In genomic region chr14:55855101-55855561, GRCm38 (mm10) we compare ENCODE assay signal across 8 mouse cellular contexts. TPM values are rescaled to one million over a fixed set of nuclear protein-coding genes. Genes with fewer than 3 reads are reported as not detected.
DNase-seq lines count a peak whose midpoint lies in the region; ATAC-seq and TF ChIP-seq lines count a peak whose summit lies in the region.

No protein-coding gene starts in this region.

- intact Hi-C loops in gastrocnemius, adult 2 months (cut with DNase I): no loop called here
- intact Hi-C loops in gastrocnemius, postnatal 36 days (cut with DNase I): no loop called here

- no peaks in the 10 kb centered on the region for H3K36me3 ChIP-seq in embryonic facial prominence, embryonic 15.5 days
- H3K36me3 ChIP-seq in hindbrain, embryonic 13.5 days: no peaks in the 10 kb centered on the region
- H3K36me3 ChIP-seq in liver, embryonic 12.5 days: no peaks in the 10 kb centered on the region
- H3K36me3 ChIP-seq in neural tube, embryonic 15.5 days: no peaks in the 10 kb centered on the region

- peak; percentile 45 for DNase-seq in gastrocnemius, adult 2 months
- DNase-seq in gastrocnemius, postnatal 36 days: no peak
- no peak for DNase-seq in cerebellum, postnatal 4 days (ENCODE audit: low spot score in 2 of 2)
- DNase-seq in spleen, postnatal 4 days (ENCODE audit: low spot score in 2 of 2): no peak

- peak overlapping the region; percentile 86 for H3K4me3 ChIP-seq in gastrocnemius, adult 2 months
- H3K4me3 ChIP-seq in embryonic facial prominence, embryonic 15.5 days (replicated peaks): peak overlapping the region; percentile 73
- peak overlapping the region; percentile 70 for H3K4me3 ChIP-seq in hindbrain, embryonic 13.5 days
- peak overlapping the region; percentile 59 for H3K4me3 ChIP-seq in liver, embryonic 12.5 days
- peak overlapping the region; percentile 51 for H3K4me3 ChIP-seq in neural tube, embryonic 15.5 days (replicated peaks)

- no peaks in the 10 kb centered on the region for H3K27me3 ChIP-seq in embryonic facial prominence, embryonic 15.5 days
- H3K27me3 ChIP-seq in hindbrain, embryonic 13.5 days: no peaks in the 10 kb centered on the region
- H3K27me3 ChIP-seq in liver, embryonic 12.5 days (replicated peaks): peaks cover 17% of the 10 kb centered on the region
- H3K27me3 ChIP-seq in neural tube, embryonic 15.5 days (replicated peaks): no peaks in the 10 kb centered on the region

- peak overlapping the region; percentile 85 for H3K27ac ChIP-seq in gastrocnemius, adult 2 months
- peak overlapping the region; percentile 97 for H3K27ac ChIP-seq in embryonic facial prominence, embryonic 15.5 days (replicated peaks)
- H3K27ac ChIP-seq in hindbrain, embryonic 13.5 days: peak overlapping the region; percentile 90
- peak overlapping the region; percentile 81 for H3K27ac ChIP-seq in liver, embryonic 12.5 days
- H3K27ac ChIP-seq in neural tube, embryonic 15.5 days (replicated peaks): peak overlapping the region; percentile 80

- WGBS in embryonic facial prominence, embryonic 15.5 days: 2% methylated on average over 4 of the region's 4 CpGs
- 4% methylated on average over 4 of the region's 4 CpGs for WGBS in hindbrain, embryonic 13.5 days
- WGBS in liver, embryonic 12.5 days (ENCODE audit: insufficient replicate concordance): 5% methylated on average over 4 of the region's 4 CpGs
- 3% methylated on average over 4 of the region's 4 CpGs for WGBS in neural tube, embryonic 15.5 days

- H3K4me2 ChIP-seq in embryonic facial prominence, embryonic 15.5 days (replicated peaks): peak overlapping the region; percentile 79
- peak overlapping the region; percentile 83 for H3K4me2 ChIP-seq in hindbrain, embryonic 13.5 days
- peak overlapping the region; percentile 80 for H3K4me2 ChIP-seq in liver, embryonic 12.5 days
- H3K4me2 ChIP-seq in neural tube, embryonic 15.5 days: peak overlapping the region; percentile 75

- no peak for TF ChIP-seq CTCF in gastrocnemius, adult 2 months (IDR thresholded peaks at IDR 0.05)

- peaks cover 67% of the 10 kb centered on the region for H3K4me1 ChIP-seq in embryonic facial prominence, embryonic 15.5 days
- H3K4me1 ChIP-seq in hindbrain, embryonic 13.5 days (replicated peaks): peaks cover 63% of the 10 kb centered on the region
- peaks cover 61% of the 10 kb centered on the region for H3K4me1 ChIP-seq in liver, embryonic 12.5 days
- peaks cover 61% of the 10 kb centered on the region for H3K4me1 ChIP-seq in neural tube, embryonic 15.5 days

- no peak; the same call in 1 of the 2 replicates for ATAC-seq in embryonic facial prominence, embryonic 15.5 days (ENCODE audit: insufficient number of reproducible peaks, low FRiP score, low TSS enrichment, low read depth)
- peak; percentile 25 for ATAC-seq in hindbrain, embryonic 13.5 days (ENCODE audit: low FRiP score)
- ATAC-seq in liver, embryonic 12.5 days: no peak
- ATAC-seq in neural tube, embryonic 15.5 days (ENCODE audit: low FRiP score): peak; percentile 7

- H3K9me3 ChIP-seq in embryonic facial prominence, embryonic 15.5 days (replicated peaks): no peaks in the 10 kb centered on the region
- H3K9me3 ChIP-seq in hindbrain, embryonic 13.5 days: no peaks in the 10 kb centered on the region
- no peaks in the 10 kb centered on the region for H3K9me3 ChIP-seq in liver, embryonic 12.5 days (replicated peaks)
- H3K9me3 ChIP-seq in neural tube, embryonic 15.5 days (replicated peaks): no peaks in the 10 kb centered on the region

- peak overlapping the region; percentile 69 for H3K9ac ChIP-seq in embryonic facial prominence, embryonic 15.5 days
- H3K9ac ChIP-seq in hindbrain, embryonic 13.5 days: peak overlapping the region; percentile 84
- H3K9ac ChIP-seq in liver, embryonic 12.5 days: peak overlapping the region; percentile 43
- H3K9ac ChIP-seq in neural tube, embryonic 15.5 days (replicated peaks): peak overlapping the region; percentile 52

RNA-seq across cellular contexts. Expression of gene Nynrin, which starts 1.3 kb away (rescaled TPM):
- total RNA-seq in gastrocnemius, adult 2 months (2021): 1 to 10 TPM; 1.6 to 2.0 TPM
- total RNA-seq in gastrocnemius, postnatal 36 days (2021): 1 to 10 TPM; 2.1 to 2.7 TPM
- polyA plus RNA-seq in embryonic facial prominence, embryonic 15.5 days (2015; fragmentation: Nextera tagmentation; extraction: Ambion mirVana): 20.8 and 25.0 TPM in 2 replicates
- polyA plus RNA-seq in hindbrain, embryonic 13.5 days (2015; fragmentation: Nextera tagmentation; extraction: Ambion mirVana): 11.7 and 11.9 TPM in 2 replicates
- 7.0 and 8.2 TPM in 2 replicates for polyA plus RNA-seq in liver, embryonic 12.5 days (2016; fragmentation: Nextera tagmentation; extraction: Ambion mirVana)
- 9.5 and 10.8 TPM in 2 replicates for polyA plus RNA-seq in neural tube, embryonic 15.5 days (2015; fragmentation: Nextera tagmentation; extraction: Ambion mirVana)

RNA-seq across cellular contexts. Expression of gene Cbln3, which starts 29.1 kb away (rescaled TPM):
- not detected for total RNA-seq in gastrocnemius, adult 2 months (2021)
- total RNA-seq in gastrocnemius, postnatal 36 days (2021): not detected
- 0.33 and 0.35 TPM in 2 replicates for polyA plus RNA-seq in embryonic facial prominence, embryonic 15.5 days (2015; fragmentation: Nextera tagmentation; extraction: Ambion mirVana)
- 0.14 and 0.27 TPM in 2 replicates for polyA plus RNA-seq in hindbrain, embryonic 13.5 days (2015; fragmentation: Nextera tagmentation; extraction: Ambion mirVana)
- polyA plus RNA-seq in liver, embryonic 12.5 days (2016; fragmentation: Nextera tagmentation; extraction: Ambion mirVana): 0.25 TPM in 2 replicates
- polyA plus RNA-seq in neural tube, embryonic 15.5 days (2015; fragmentation: Nextera tagmentation; extraction: Ambion mirVana): 0.45 and 0.58 TPM in 2 replicates

RNA-seq across cellular contexts. Expression of gene Khnyn, which starts 29.6 kb away (rescaled TPM):
- 1 to 10 TPM; 6.4 to 8.1 TPM for total RNA-seq in gastrocnemius, adult 2 months (2021)
- 1 to 10 TPM; 6.0 to 7.5 TPM for total RNA-seq in gastrocnemius, postnatal 36 days (2021)
- polyA plus RNA-seq in embryonic facial prominence, embryonic 15.5 days (2015; fragmentation: Nextera tagmentation; extraction: Ambion mirVana): 18.8 and 19.9 TPM in 2 replicates
- polyA plus RNA-seq in hindbrain, embryonic 13.5 days (2015; fragmentation: Nextera tagmentation; extraction: Ambion mirVana): 10.0 and 11.1 TPM in 2 replicates
- 12.8 and 13.0 TPM in 2 replicates for polyA plus RNA-seq in liver, embryonic 12.5 days (2016; fragmentation: Nextera tagmentation; extraction: Ambion mirVana)
- 11.0 and 11.9 TPM in 2 replicates for polyA plus RNA-seq in neural tube, embryonic 15.5 days (2015; fragmentation: Nextera tagmentation; extraction: Ambion mirVana)

RNA-seq across cellular contexts. Expression of gene Nfatc4, which starts 32.2 kb away (rescaled TPM):
- 1 to 10 TPM; 3.4 to 3.8 TPM for total RNA-seq in gastrocnemius, adult 2 months (2021)
- 1 to 10 TPM; 3.3 TPM for total RNA-seq in gastrocnemius, postnatal 36 days (2021)
- polyA plus RNA-seq in embryonic facial prominence, embryonic 15.5 days (2015; fragmentation: Nextera tagmentation; extraction: Ambion mirVana): 106 and 115 TPM in 2 replicates
- 10.8 and 12.0 TPM in 2 replicates for polyA plus RNA-seq in hindbrain, embryonic 13.5 days (2015; fragmentation: Nextera tagmentation; extraction: Ambion mirVana)
- 3.3 and 5.3 TPM in 2 replicates for polyA plus RNA-seq in liver, embryonic 12.5 days (2016; fragmentation: Nextera tagmentation; extraction: Ambion mirVana)
- 9.8 and 11.5 TPM in 2 replicates for polyA plus RNA-seq in neural tube, embryonic 15.5 days (2015; fragmentation: Nextera tagmentation; extraction: Ambion mirVana)

RNA-seq across cellular contexts. Expression of gene Sdr39u1, which starts 45.0 kb away (rescaled TPM):
- total RNA-seq in gastrocnemius, adult 2 months (2021): 100 to 1,000 TPM; 113 to 127 TPM
- total RNA-seq in gastrocnemius, postnatal 36 days (2021): 100 to 1,000 TPM; 111 to 122 TPM
- 73.9 and 79.1 TPM in 2 replicates for polyA plus RNA-seq in embryonic facial prominence, embryonic 15.5 days (2015; fragmentation: Nextera tagmentation; extraction: Ambion mirVana)
- polyA plus RNA-seq in hindbrain, embryonic 13.5 days (2015; fragmentation: Nextera tagmentation; extraction: Ambion mirVana): 115 and 124 TPM in 2 replicates
- polyA plus RNA-seq in liver, embryonic 12.5 days (2016; fragmentation: Nextera tagmentation; extraction: Ambion mirVana): 14.0 and 15.3 TPM in 2 replicates
- polyA plus RNA-seq in neural tube, embryonic 15.5 days (2015; fragmentation: Nextera tagmentation; extraction: Ambion mirVana): 148 and 166 TPM in 2 replicates

Comparison
In these comparisons a context has a peak if more than half of its experiments do, and no peak if none do; other contexts are left out.
1. ATAC-seq: peak in hindbrain, embryonic 13.5 days (single experiment) and neural tube, embryonic 15.5 days (single experiment); none in embryonic facial prominence, embryonic 15.5 days (single experiment) and liver, embryonic 12.5 days (single experiment).
2. Peak in every context shown above with its lines, with median percentiles within 50 percentile points of each other: H3K27ac ChIP-seq, H3K4me3 ChIP-seq, H3K4me2 ChIP-seq and H3K9ac ChIP-seq.